Mouse (Mus musculus): ENCODE results near the gene Mms22l. TPM values are rescaled to one million over a fixed set of nuclear protein-coding genes. Genes with fewer than 3 reads are reported as not detected.

The Mms22l gene
- total RNA-seq, 2 experiments from 2014 or later: 20.9 to 21.0 TPM

DNA sequence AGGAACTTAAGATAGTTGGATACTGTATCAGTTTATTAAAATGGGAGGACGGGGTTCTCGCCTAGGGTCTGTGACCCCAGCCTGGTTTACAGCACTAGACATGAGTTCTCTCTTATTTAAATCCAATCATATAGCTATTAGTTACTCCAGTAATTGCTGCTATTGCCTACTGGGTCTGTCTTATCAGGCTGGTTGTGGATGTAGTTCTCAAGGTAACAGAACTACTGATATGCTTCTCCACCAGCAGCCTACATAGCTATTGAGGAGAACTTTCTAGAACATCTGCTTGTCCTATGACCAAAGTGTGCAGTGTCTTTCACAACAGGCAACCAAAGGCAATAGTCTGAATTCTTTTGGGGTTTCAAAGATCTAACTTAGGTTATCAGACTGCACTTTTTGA, 113.3 kb downstream of the Mms22l start:
- ATAC-seq (replicated peaks; ENCODE audit: low FRiP score, poor library complexity, severe bottlenecking): no peak

DNA sequence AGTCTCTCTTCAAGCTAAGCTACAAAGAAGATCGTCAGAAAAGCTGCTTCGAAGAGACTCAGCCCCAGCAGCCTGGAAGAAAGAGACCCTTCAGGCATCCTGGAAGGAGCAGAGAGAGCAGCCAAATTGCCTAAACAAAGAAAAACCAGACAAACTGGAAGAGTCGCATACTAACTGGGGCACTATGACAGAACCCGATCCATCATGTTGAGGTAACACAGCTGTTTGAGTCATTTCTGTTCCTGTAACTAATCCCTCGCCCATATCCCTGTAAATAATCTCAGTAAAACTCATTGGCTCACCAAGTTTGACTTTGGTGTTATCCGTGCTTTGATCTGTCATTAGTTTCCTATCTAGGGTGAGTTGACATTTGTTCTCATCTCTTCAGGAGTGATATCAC, 123.8 kb downstream of the Mms22l start:
- no peak for ATAC-seq (replicated peaks; ENCODE audit: low FRiP score, poor library complexity, severe bottlenecking)

DNA sequence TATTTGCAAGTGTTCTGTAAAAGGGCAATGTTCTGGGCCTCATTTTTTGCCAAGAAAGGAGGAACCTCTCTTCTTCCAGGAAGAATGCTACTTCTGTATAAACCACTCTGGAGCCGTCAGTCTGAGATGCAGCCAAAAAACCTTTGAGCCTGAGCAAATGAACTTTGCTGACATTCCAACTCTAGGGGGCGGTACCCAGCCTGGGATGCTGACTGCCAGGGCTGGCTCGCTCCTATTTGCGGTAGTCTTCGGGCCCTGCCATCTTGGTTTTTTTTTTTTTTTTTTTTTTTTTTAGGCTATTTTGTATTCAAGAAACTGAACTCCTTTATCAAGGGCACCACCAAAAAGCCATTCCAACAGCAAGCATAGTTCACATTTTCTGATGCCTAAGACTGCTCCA, 124.2 kb downstream of the Mms22l start:
- no peak for ATAC-seq (replicated peaks; ENCODE audit: low FRiP score, poor library complexity, severe bottlenecking)

DNA sequence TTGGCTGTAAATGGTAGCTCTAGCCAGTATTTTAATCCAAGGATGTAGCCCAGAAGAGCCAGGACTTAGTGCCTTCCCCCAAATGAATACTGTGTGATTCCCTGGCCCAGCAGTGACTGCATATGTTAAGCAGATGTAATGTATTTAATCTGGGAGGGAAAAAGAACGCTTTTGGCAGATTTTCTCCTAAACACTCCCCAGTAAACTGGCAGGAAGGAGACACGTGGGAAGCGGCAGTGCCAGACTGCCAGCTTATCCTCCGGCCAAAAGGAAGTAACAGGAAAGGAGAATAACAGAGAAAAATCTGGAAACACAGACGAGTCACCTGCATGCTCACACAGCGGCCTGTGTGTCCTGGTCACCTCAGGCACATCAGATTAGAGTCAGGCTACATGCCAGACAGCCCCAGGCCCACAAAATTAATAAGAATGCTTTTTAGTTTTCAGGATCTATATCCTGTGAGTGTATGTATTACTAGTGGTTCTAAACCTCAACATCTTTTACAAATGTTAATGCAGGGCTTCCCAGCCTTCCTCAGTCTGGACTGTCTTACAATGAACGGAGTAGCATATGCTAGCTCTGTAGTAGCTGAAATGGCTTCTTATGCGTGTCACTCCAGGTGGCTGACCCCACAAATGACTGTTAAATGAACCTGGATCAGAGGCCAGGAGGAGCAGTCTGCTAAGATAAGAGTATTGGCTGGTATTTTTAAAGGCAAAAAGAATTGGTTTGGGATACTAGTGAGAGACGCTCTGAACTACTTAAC, 125.4 kb downstream of the Mms22l start:
- no peak for ATAC-seq (replicated peaks; ENCODE audit: low FRiP score, poor library complexity, severe bottlenecking)

DNA sequence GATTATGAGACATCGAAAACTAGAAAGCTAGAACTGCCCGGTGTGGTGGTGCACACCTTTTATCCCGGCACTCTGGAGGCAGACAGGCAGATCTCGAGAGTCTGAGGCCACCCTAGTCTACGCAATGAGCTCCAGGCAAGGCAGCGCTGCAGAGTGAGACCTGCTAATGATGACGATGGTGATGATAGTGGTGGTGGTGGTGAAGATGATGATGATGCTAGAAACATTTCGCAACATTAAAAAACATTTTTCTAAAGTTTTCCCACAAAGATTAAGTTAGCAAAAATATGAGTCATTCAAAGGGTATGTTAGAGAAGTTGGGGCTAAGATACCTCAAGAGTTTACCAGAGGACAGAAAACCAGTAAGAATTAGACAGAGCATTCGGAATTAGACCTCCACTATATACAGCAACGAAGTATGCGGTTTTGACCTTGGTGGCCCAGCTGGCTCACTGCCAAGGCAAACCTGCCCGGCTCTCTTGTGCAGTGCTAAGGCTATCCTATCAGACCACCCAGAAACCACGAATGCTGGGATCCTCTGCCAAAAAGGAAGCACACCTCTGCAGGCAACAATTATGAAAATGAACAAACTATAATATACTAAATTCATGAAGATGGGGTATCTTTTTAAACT, 129.8 kb downstream of the Mms22l start:
- ATAC-seq (replicated peaks; ENCODE audit: low FRiP score, poor library complexity, severe bottlenecking): no peak

DNA sequence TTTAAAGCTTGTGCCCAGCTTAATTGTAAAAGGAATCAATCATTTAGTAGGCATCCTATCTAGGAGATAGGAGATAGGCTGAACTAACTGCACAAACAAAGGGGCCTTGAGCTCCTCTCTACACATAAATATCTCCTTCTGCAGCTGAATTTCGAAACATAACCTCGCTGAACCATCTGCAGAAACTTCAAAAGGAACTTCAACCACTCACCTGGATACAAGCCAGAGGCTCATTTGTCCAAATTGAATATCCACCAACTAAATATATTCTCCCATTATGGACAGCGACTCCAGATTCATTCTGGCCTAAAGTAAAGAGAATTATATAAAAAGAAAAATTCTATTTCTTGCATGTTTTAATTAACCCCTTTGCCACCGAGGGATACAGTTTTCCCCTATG, 130.4 kb downstream of the Mms22l start:
- ATAC-seq (replicated peaks; ENCODE audit: low FRiP score, poor library complexity, severe bottlenecking): no peak

DNA sequence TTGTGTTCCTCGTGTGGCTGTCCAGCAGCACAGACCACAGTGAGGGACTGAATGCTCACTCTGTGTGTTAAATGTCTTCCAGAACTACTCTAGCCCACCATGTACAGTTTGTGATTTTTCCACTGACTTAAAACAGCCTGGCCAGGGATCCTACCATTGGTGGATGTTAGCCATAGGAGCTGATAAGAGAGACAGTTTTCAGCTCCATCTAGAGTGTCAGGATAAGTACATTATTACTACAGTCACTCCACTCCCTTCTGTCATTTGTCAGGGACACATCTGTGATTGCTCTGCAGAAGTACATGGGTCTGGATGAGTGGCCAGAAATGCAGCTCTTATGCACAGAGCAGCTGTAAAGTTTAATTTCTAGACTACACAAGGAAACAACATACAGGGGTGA, 131.6 kb downstream of the Mms22l start:
- no peak for ATAC-seq (replicated peaks; ENCODE audit: low FRiP score, poor library complexity, severe bottlenecking)

DNA sequence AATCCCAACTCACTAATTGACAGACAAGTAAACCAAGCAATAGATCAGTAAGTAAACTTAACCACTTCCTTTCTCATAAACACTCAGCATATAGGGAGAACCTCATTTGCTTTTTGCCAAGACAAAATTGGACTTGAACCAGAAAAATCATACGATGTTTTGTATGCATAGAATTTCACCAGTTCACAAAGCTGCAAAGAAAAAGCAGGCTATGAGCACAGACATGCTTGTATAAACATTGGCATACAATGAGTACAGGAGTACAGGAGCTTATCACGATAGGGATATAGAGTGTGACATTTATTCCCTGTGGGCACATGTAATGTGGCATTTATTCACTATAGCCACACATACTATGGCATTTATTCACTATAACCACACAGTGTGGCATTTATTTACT, 134.2 kb downstream of the Mms22l start:
- no peak for ATAC-seq (replicated peaks; ENCODE audit: low FRiP score, poor library complexity, severe bottlenecking)

DNA sequence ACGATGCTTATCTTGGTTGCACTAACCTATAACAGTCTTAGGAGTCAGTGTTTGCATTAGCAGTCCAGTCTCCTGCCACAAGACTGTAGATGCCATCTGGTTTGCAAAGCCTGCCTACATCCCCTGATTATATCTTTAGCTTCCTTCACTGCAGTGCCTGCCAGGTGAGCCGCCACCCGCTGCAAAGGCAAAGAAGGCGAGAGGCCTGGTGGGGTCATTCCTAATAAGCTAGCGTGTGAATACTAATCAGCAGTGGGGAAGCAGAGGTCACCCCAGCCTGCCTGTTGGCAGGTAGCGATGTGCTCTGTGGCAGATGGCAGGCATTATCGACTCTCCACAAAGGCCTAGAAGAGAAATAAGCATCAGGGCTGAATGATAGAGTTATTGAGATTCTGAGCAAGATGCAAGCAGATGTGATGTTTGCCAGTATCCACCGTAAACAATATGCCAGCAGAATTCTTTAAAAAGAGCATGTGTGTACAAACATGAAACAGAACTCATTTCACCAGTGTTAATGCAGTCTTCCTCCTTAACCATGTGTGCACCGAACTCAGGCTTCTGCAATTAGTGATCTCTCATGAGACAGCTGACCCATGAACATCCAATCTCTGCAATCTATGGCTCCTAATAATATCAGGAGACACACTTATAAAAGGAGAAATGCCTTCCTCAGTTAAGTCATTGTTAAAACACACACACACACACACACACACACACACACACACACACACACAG, 135.1 kb downstream of the Mms22l start:
- ATAC-seq (replicated peaks; ENCODE audit: low FRiP score, poor library complexity, severe bottlenecking): no peak

DNA sequence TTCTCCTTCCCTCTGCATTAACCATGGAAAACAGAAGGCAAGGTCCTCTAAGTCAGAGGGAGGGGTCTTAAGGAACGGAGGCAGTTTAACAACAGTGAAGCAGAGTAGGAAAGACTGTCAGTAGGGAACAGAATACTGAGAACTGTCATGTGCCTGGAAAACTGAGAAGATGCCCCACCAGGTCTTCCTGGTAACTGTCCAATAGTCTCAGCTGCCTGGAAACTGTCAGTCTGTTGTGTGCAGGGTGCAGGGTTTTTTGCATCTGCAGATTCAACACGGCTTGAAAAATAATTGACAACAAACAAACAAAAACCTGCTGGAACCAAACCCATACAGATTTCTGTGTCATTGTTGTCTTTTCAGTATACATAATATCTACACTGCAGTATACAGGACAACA, 146.1 kb downstream of the Mms22l start:
- no peak for ATAC-seq (replicated peaks; ENCODE audit: low FRiP score, poor library complexity, severe bottlenecking)

DNA sequence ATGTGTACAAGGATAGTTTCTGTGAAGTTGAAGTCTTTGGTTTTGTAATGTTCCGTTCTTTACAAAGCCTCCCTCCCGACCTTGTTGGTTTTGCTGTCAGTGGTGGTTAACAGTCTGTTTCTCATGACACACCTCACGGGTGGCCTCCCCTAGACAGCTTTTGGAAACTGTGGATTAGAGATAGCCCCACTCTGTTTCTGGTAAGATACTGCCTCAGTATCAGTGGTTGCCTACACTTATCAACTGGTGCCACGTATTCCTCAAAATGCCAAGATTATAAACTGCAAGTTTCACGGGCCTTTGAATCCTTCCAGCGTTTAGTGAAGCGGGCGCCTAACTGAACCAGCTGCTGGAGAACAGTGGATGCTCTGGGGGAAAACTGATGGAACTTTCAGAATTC, 148.5 kb downstream of the Mms22l start:
- ATAC-seq (replicated peaks; ENCODE audit: low FRiP score, poor library complexity, severe bottlenecking): peak; percentile 92

All from erythroblast, adult 5-6 weeks (primary cell).